Mouse (Mus musculus) bone marrow macrophage, adult 2 months (primary cell): ENCODE data around the gene Neurl2. TPM values are rescaled to one million over a fixed set of nuclear protein-coding genes. Genes with fewer than 3 reads are reported as not detected.

ENCODE experiments used
- H3K27ac ChIP-seq: 2 replicates; pipeline ENCODE4 v1.5.1; 2012; ENCODE audit warnings: low read depth, low read length; ENCODE audit not compliant: insufficient read depth
- H3K4me1 ChIP-seq: 2 replicates; pipeline ENCODE4 v1.6.1; 2012; ENCODE audit warnings: low read length; ENCODE audit not compliant: control insufficient read depth, insufficient read depth
- H3K4me3 ChIP-seq: 2 replicates; pipeline ENCODE4 v1.5.1; 2012; ENCODE audit warnings: mild to moderate bottlenecking, low read length, moderate library complexity; ENCODE audit not compliant: insufficient read depth
- CTCF ChIP-seq: IDR thresholded peaks from 2 replicates; pipeline ENCODE4 v1.5.1; 2012; ENCODE audit warnings: low read depth, mild to moderate bottlenecking, low read length, moderate library complexity
- POLR2A ChIP-seq: IDR thresholded peaks from 2 replicates; pipeline ENCODE4 v1.6.1; 2012; ENCODE audit warnings: mild to moderate bottlenecking, low read depth, low read length, borderline replicate concordance
- polyA plus RNA-seq: library from polyadenylated mRNA; stranded (reverse); fragments of >200 nt; gene quantifications from 2 replicates; pipeline ENCODE4 v1.2.4, GENCODE M21; 2012; ENCODE audit not compliant: missing spikeins, insufficient read depth, insufficient read length

Gene Neurl2
- polyA plus RNA-seq, 1 experiment, result 21.0 TPM

DNA sequence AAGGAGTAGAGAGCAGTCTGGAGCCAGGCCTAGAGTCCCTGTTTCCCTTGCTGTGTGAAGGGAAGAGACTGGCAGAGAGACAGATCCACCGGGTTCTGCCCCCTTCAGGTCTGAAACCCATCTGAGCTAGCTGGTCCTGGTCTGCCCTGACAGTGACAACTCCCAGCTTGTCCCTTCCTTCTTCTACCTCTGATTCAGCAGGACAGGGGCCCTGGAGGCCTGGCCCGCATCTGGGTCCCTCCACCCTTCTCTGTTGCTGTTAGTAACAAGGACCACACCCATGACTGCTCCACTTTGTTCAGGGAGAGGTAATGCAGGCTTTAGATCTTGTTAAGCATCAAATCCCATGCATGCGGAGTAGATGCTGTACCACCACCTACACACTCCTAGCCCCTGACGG is 44.8 kb downstream of the Neurl2 start:
- TF ChIP-seq CTCF, result no peak
- no peak for TF ChIP-seq POLR2A
- H3K4me3 ChIP-seq, result no peak overlapping the region
- peaks cover 17% of the 10 kb centered on the region for H3K4me1 ChIP-seq
- no peak overlapping the region for H3K27ac ChIP-seq

DNA sequence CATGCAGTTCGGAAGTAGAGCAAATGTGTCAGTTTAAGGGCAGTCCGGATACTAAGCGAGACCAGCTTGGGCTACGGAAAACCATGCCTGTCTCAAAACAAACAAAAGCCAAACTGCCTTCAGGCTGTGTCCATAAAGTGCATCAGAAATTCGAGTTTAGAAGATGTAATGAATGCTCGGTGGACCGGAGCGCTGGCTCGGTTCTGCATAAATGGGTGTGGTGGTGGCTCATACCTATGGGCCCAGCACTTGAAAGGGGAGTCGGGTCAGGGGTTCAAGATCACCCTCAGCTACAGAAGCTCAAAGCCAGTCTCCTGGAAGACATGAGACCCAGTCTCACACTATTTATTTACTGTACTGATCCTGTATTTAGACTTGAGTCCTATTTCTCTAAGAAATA is 45.5 kb downstream of the Neurl2 start:
- H3K4me3 ChIP-seq, result no peak overlapping the region
- no peak for TF ChIP-seq CTCF
- H3K27ac ChIP-seq, result no peak overlapping the region
- H3K4me1 ChIP-seq, result peaks cover 17% of the 10 kb centered on the region

DNA sequence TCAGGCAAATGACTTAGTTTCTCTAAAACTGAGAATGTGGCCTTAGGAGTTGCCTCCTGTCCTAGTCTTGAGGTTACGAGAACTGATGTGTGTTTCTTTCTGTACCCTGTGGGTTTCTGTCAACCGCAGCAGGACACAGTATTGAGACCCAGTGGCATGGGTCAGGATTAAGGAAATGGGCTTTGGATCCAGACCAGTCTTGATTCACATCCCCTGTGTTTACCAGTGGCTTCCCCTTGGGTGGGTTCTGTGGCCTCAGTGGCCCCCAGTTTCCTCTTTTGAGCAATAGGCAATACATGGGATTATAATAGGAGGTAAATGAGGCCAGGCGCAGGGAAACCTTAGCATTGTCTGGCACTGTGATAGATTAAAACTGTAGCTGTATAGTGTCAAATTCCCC is 46.2 kb downstream of the Neurl2 start:
- Histone ChIP-seq H3K27ac (no peak overlapping the region), H3K4me1 (peaks cover 17% of the 10 kb centered on the region), H3K4me3 (no peak overlapping the region; the same call in 1 of the 2 replicates)
- TF ChIP-seq POLR2A (no peak), CTCF (no peak)

DNA sequence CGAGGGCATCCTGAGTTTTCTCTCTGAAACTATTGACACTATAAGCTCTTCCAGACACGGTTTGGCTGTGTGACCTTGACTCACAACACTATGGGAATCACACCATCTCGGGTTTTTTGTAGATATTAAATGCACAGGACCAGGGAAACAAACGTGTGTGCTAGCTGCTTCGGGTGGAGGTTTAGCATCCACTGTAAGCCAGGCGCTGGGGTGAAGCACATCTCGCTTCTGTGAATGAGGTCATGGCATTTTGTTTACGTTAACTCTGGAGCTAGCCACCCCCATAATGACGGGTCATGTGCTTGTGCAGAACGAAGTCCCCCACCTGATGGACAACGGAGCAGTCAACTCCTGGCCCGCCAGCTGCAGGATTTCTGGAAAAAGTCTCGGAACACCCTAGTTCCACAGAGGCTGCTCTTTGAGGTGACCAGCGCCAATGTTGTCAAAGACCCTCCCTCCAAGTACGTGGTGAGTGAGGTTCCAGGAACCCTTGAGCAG is 46.8 kb downstream of the Neurl2 start:
- TF ChIP-seq POLR2A, result no peak
- no peak for TF ChIP-seq CTCF
- H3K4me3 ChIP-seq, result peak overlapping the region; percentile 70

DNA sequence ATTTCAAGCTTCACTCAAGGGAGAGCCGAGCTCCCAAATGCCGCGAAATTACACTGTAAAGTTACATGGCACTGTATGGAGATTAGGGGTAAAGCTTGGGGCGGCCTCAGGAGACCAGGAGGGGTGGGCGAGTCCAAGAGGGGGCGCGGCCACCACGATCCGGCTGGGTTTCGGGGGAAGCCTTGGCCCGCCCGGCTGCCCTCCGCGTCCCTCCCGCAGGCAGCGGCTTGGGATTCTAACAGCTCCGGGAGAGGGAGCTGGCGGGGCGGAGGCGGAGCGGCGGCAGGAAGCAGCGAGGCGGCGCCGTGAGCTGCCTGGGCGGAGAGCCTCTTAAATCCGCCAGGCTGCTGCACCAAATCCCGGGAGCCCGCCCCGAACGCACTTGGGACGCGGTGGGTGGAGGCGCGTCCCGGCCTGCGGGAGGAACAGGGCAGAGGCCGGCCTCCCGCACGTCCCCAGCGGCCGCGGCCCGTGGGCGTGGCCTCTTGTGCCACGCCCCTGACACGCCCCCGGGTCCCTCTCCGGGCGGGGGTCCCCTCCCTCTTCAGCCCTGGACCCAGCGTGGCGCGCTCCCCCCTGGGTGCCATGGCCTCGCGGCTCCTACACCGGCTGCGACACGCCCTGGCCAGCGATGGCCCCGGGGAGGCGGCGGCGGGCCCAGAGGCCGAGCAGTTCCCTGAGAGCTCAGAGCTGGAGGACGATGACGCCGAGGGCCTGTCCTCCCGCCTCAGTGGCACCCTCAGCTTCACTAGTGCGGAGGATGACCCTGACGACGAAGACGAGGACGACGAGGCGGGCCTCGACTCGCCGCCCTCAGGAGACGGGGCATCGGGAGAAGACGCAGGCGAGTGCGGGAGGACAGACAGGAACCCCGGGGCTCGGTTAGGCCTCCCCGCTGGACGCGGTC is 47.5 kb downstream of the Neurl2 start, which contains the start of gene Snx21:
TSS of gene Snx21 (plus strand) at position 343 of the 907 bp plus-strand sequence.
- Histone ChIP-seq H3K4me3 (peak within 1 kb of the TSS; percentile 70), H3K4me1 (peaks cover 15% of the 10 kb centered on the region), H3K27ac (peak within 1 kb of the TSS; percentile 50)
- TF ChIP-seq POLR2A (no peak), CTCF (no peak)

More for the DNA sequence above, 46.8 kb downstream of the Neurl2 start:
- 0 out of 2 replicates have a peak overlapping the region, but pooled peaks have one; percentile 26 for H3K27ac ChIP-seq
- peaks cover 17% of the 10 kb centered on the region for H3K4me1 ChIP-seq

DNA sequence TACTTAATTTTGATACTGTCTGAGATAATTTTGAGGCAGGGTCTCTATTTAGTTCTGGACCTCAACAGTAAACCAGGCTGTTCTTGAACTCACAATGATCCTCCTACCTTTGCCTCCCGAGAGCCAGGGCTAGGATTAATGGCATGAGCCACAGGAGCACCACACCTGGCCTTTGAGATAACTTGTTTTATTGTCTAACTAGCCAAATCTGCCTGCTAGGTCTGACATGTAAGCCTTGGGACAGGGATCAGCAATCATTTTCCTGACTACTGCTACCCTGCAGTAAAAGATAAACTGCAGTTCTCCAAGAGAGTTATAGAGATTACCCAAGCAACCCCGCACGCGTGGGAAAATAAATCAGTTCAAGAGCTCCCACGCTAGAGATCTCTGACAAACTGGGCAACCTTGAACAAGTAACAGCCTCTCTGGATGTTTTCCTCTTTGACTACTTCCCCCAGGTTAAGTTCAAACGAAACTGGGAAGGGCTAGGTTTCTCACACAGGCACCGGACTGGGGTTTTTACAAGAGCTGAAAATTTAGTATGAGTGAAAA is 48.3 kb downstream of the Neurl2 start:
- peaks cover 10% of the 10 kb centered on the region for H3K4me1 ChIP-seq
- no peak for TF ChIP-seq CTCF
- TF ChIP-seq POLR2A, result no peak
- peak overlapping the region; percentile 70 for H3K4me3 ChIP-seq
- peak overlapping the region; percentile 50 for H3K27ac ChIP-seq

DNA sequence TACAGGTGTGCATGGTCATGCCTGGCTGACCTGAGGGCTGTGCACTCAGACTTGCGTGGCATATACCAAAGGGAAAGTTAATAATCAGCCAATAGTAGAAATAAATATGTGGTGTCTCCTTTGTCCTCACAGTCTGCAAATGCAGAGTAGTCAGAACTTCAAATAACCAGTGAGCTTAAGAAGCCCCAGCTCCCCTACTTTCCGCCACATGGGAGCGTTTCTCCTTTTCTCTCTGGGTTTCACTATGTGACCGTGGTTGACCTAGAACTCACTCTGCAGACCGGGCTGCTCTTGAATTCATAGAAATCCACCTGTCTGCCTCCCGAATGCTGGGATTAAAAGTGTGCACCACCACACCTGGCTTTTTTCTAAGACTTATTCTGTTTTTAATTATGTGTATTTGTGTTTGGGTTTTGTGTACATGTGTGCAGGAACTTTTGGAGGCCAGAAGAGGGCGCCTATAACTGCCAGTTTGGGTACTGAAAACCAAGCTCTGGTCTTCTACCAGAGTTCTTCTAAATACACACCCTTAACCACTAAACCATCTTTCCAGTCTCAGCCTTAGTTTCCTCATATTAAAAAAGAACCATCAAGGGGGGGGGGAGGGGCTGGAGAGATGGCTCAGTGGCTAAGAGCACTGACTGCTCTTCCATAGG is 49.2 kb downstream of the Neurl2 start:
- H3K4me1 ChIP-seq, result peaks cover 10% of the 10 kb centered on the region
- H3K27ac ChIP-seq, result no peak overlapping the region
- no peak for TF ChIP-seq POLR2A
- no peak overlapping the region for H3K4me3 ChIP-seq

DNA sequence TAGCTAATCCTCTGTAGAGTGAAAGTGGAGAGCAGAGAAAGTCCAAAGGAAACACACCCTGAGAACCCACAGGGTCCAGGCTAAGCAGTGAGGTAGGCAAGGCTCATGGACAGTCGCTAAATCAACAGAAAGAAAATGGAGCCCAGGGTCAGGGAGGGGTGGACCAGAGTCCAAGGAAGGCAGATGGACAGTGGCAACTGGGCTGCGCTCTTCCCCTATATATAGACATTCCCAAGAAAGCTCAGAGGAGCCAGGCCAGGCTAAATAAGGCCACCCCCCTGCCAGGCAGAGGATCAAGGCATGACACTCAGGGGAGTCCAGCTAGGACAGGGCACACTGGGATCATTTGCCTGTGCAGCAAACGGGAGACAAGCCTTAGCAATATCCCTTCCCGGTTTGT is 51.4 kb downstream of the Neurl2 start:
- no peak overlapping the region for H3K27ac ChIP-seq

More for the DNA sequence above, 51.4 kb downstream of the Neurl2 start:
- TF ChIP-seq CTCF (no peak), POLR2A (no peak)
- peaks cover 8% of the 10 kb centered on the region for H3K4me1 ChIP-seq
- H3K4me3 ChIP-seq, result no peak overlapping the region

Other genes with a start within 250 kb of the Neurl2 start
- not detected in 2 replicates for gene Wfdc6a, start 248.0 kb downstream of the Neurl2 start, polyA plus RNA-seq
- gene Eppin, start 239.9 kb downstream of the Neurl2 start, polyA plus RNA-seq, result not detected in 2 replicates
- gene Wfdc6b, start 219.9 kb downstream of the Neurl2 start, polyA plus RNA-seq, result not detected in 2 replicates
- gene Wfdc8, start 219.8 kb downstream of the Neurl2 start, polyA plus RNA-seq, result not detected in 2 replicates
- not detected in 2 replicates for gene Wfdc16, start 194.7 kb downstream of the Neurl2 start, polyA plus RNA-seq
- not detected in 2 replicates for gene Wfdc10, start 177.4 kb downstream of the Neurl2 start, polyA plus RNA-seq
- gene Wfdc9, start 176.9 kb downstream of the Neurl2 start, polyA plus RNA-seq, result not detected in 2 replicates
- not detected in 2 replicates for gene Wfdc11, start 159.4 kb downstream of the Neurl2 start, polyA plus RNA-seq
- not detected in 2 replicates for gene Wfdc13, start 148.3 kb downstream of the Neurl2 start, polyA plus RNA-seq
- not detected in 2 replicates for gene Spint4, start 135.0 kb downstream of the Neurl2 start, polyA plus RNA-seq
- gene Spint5, start 118.2 kb downstream of the Neurl2 start, polyA plus RNA-seq, result not detected in 2 replicates
- not detected in 2 replicates for gene Wfdc3, start 87.5 kb downstream of the Neurl2 start, polyA plus RNA-seq
- 33.4 and 33.7 TPM in 2 replicates for gene Dnttip1, start 87.5 kb downstream of the Neurl2 start, polyA plus RNA-seq
- gene Ube2c, start 63.6 kb downstream of the Neurl2 start, polyA plus RNA-seq, result 93.9 and 99.8 TPM in 2 replicates
- gene Tnnc2, start 53.5 kb downstream of the Neurl2 start, polyA plus RNA-seq, result 0.80 TPM in 1 of 2 replicates, not detected in the other
- gene Snx21, start 47.6 kb downstream of the Neurl2 start, polyA plus RNA-seq, result 14.6 and 20.3 TPM in 2 replicates
- gene Acot8, start 28.6 kb downstream of the Neurl2 start, polyA plus RNA-seq, result 26.8 and 27.6 TPM in 2 replicates
- 5.0 and 7.3 TPM in 2 replicates for gene Zswim3, start 28.4 kb downstream of the Neurl2 start, polyA plus RNA-seq
- gene Zswim1, start 10.8 kb downstream of the Neurl2 start, polyA plus RNA-seq, result 5.7 and 5.8 TPM in 2 replicates
- gene Spata25, start 4.9 kb downstream of the Neurl2 start, polyA plus RNA-seq, result 1.4 TPM in 1 of 2 replicates, not detected in the other
- gene Ctsa, start 583 bp downstream of the Neurl2 start, polyA plus RNA-seq, result 632 and 760 TPM in 2 replicates
- 1,260 and 1,371 TPM in 2 replicates for gene Pltp, start 24.3 kb upstream of the Neurl2 start, polyA plus RNA-seq
- 27.1 and 27.6 TPM in 2 replicates for gene Pcif1, start 45.8 kb upstream of the Neurl2 start, polyA plus RNA-seq
- 14.0 and 14.5 TPM in 2 replicates for gene Zfp335, start 78.3 kb upstream of the Neurl2 start, polyA plus RNA-seq
- gene Mmp9, start 107.3 kb upstream of the Neurl2 start, polyA plus RNA-seq, result 0.70 and 1.4 TPM in 2 replicates
- gene Slc12a5, start 127.3 kb upstream of the Neurl2 start, polyA plus RNA-seq, result not detected in 2 replicates
- 29.5 and 33.0 TPM in 2 replicates for gene Ncoa5, start 201.4 kb upstream of the Neurl2 start, polyA plus RNA-seq
- 20.4 and 29.2 TPM in 2 replicates for gene Cd40, start 222.2 kb upstream of the Neurl2 start, polyA plus RNA-seq